Mouse (Mus musculus): Measurements from ENCODE around the gene Anks1. TPM values are rescaled to one million over a fixed set of nuclear protein-coding genes. Genes with fewer than 3 reads are reported as not detected.

The Anks1 gene
- total RNA-seq, 1 experiment: 20.9 TPM

DNA sequence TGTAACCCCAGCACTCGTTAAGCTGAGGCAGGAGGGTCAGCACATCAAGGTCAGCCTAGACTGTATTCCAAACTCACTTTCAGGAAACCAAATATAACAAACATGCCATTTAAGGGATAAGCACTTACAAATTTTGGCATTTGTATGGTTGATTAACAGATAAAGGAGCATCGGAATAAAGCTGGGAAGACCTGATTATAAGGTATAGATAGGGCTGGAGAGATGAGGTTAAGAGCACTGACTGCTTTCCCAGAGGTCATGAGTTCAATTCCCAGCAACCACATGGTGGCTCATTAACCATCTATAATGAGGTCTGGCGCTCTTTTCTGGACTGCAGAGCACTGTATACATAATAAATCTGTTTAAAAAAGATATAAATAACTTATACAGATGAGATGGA lies 35.5 kb upstream of the Anks1 start:
- in situ Hi-C loops (cut with MboI; ENCODE audit: low sequenced_read_pairs in 2 of 2, unreplicated experiment in 2 of 2): no loop called here
- no peak overlapping the region for H3K9ac ChIP-seq (ENCODE audit: insufficient read depth, low read depth, low read length, poor library complexity, severe bottlenecking)
- no peaks in the 10 kb centered on the region for H3K9me3 ChIP-seq (ENCODE audit: control insufficient read depth, insufficient read depth, low read depth, low read length)
- H3K27ac ChIP-seq (ENCODE audit: insufficient read depth, low read depth, low read length, poor library complexity, severe bottlenecking): no peak overlapping the region
- TF ChIP-seq ZC3H11A (IDR thresholded peaks at IDR 0.05; ENCODE audit: borderline replicate concordance, low read depth, low read length): no peak
- TF ChIP-seq ZNF384 (IDR thresholded peaks at IDR 0.05; ENCODE audit: low read depth, low read length): no peak
- no peak for TF ChIP-seq CHD2 (IDR thresholded peaks at IDR 0.05; ENCODE audit: low read depth, low read length)
- TF ChIP-seq MAFK (IDR thresholded peaks at IDR 0.05; ENCODE audit: insufficient read depth, low read depth, low read length): no peak
- no peak for TF ChIP-seq HCFC1 (IDR thresholded peaks at IDR 0.05; ENCODE audit: borderline replicate concordance, insufficient read depth, low read length)
- H3K4me3 ChIP-seq (ENCODE audit: insufficient read depth in 1 of 2, low read depth in 1 of 2, low read length in 2 of 2, poor library complexity in 1 of 2, severe bottlenecking in 1 of 2): no peak overlapping the region
- peaks cover 5% of the 10 kb centered on the region; the same call in 1 of the 2 replicates for H3K36me3 ChIP-seq (ENCODE audit: control insufficient read depth, insufficient read depth, low read length, poor library complexity, severe bottlenecking)
- DNase-seq (ENCODE audit: low read depth, low spot score): no peak
- H3K4me1 ChIP-seq (ENCODE audit: control insufficient read depth in 2 of 2, insufficient read depth in 2 of 2, low read length in 2 of 2, poor library complexity in 1 of 2): peaks cover 0 to 5% of the 10 kb centered on the region in 2 experiments; a peak in 1 of 4 replicates

- in situ Hi-C loops (cut with MboI; ENCODE audit: low sequenced_read_pairs in 2 of 2, unreplicated experiment in 2 of 2): no loop called here
- H3K9me3 ChIP-seq (ENCODE audit: control insufficient read depth, insufficient read depth, low read depth, low read length): no peaks in the 10 kb centered on the region
- no peak overlapping the region; the same call in 1 of the 2 replicates for H3K9ac ChIP-seq (ENCODE audit: insufficient read depth, low read depth, low read length, poor library complexity, severe bottlenecking)
- no peak for DNase-seq (ENCODE audit: low read depth, low spot score)
- no peak for TF ChIP-seq CHD2 (IDR thresholded peaks at IDR 0.05; ENCODE audit: low read depth, low read length)
- TF ChIP-seq ZNF384 (IDR thresholded peaks at IDR 0.05; ENCODE audit: low read depth, low read length): no peak
- TF ChIP-seq ZC3H11A (IDR thresholded peaks at IDR 0.05; ENCODE audit: borderline replicate concordance, low read depth, low read length): no peak
- TF ChIP-seq MAFK (IDR thresholded peaks at IDR 0.05; ENCODE audit: insufficient read depth, low read depth, low read length): no peak
- no peak for TF ChIP-seq HCFC1 (IDR thresholded peaks at IDR 0.05; ENCODE audit: borderline replicate concordance, insufficient read depth, low read length)
- H3K4me1 ChIP-seq (ENCODE audit: control insufficient read depth in 2 of 2, insufficient read depth in 2 of 2, low read length in 2 of 2, poor library complexity in 1 of 2): peaks cover 0 to 5% of the 10 kb centered on the region in 2 experiments; a peak in 1 of 4 replicates
- H3K27ac ChIP-seq (ENCODE audit: insufficient read depth, low read depth, low read length, poor library complexity, severe bottlenecking): no peak overlapping the region
- no peak overlapping the region for H3K4me3 ChIP-seq (ENCODE audit: insufficient read depth in 1 of 2, low read depth in 1 of 2, low read length in 2 of 2, poor library complexity in 1 of 2, severe bottlenecking in 1 of 2)
- H3K36me3 ChIP-seq (ENCODE audit: control insufficient read depth, insufficient read depth, low read length, poor library complexity, severe bottlenecking): peaks cover 12% of the 10 kb centered on the region; the same call in 1 of the 2 replicates
These were observed 34.6 kb upstream of the Anks1 start for GRCm38 (mm10) chr17:27874510-27874909.

DNA sequence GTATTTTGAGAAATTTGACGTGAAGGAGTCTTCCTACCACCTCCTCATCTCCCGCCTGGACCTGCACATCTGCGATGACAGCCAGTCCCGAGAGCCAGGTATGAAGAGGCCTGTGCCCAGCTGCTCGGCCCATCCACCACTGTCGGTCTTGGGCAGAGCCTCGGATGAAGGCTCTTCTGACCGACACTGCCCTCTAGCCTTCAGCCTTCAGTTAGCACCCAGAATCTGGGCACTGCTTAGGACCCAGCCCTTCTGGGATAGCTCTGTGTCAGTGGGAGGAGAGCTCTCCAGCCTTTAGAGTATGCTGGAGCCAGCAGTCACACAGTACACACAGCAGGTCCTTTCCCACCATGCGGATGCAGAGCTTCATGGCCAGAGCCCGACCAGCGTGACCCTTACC lies 27.6 kb upstream of the Anks1 start:
- Histone ChIP-seq H3K9me3 (ENCODE audit: control insufficient read depth, insufficient read depth, low read depth, low read length) (no peaks in the 10 kb centered on the region), H3K9ac (ENCODE audit: insufficient read depth, low read depth, low read length, poor library complexity, severe bottlenecking) (no peak overlapping the region), H3K4me1 (ENCODE audit: control insufficient read depth in 2 of 2, insufficient read depth in 2 of 2, low read length in 2 of 2, poor library complexity in 1 of 2) (peaks cover 0 to 2% of the 10 kb centered on the region in 2 experiments; a peak in 1 of 4 replicates), H3K4me3 (ENCODE audit: insufficient read depth in 1 of 2, low read depth in 1 of 2, low read length in 2 of 2, poor library complexity in 1 of 2, severe bottlenecking in 1 of 2) (no peak overlapping the region), H3K36me3 (ENCODE audit: control insufficient read depth, insufficient read depth, low read length, poor library complexity, severe bottlenecking) (peaks cover 54% of the 10 kb centered on the region), H3K27ac (ENCODE audit: insufficient read depth, low read depth, low read length, poor library complexity, severe bottlenecking) (no peak overlapping the region)
- DNase-seq (ENCODE audit: low read depth, low spot score): no peak
- TF ChIP-seq HCFC1 (IDR thresholded peaks at IDR 0.05; ENCODE audit: borderline replicate concordance, insufficient read depth, low read length) (no peak), MAFK (IDR thresholded peaks at IDR 0.05; ENCODE audit: insufficient read depth, low read depth, low read length) (no peak), ZNF384 (IDR thresholded peaks at IDR 0.05; ENCODE audit: low read depth, low read length) (no peak), CHD2 (IDR thresholded peaks at IDR 0.05; ENCODE audit: low read depth, low read length) (no peak), ZC3H11A (IDR thresholded peaks at IDR 0.05; ENCODE audit: borderline replicate concordance, low read depth, low read length) (no peak)
- in situ Hi-C loops (cut with MboI; ENCODE audit: low sequenced_read_pairs in 2 of 2, unreplicated experiment in 2 of 2): no loop called here

GRCm38 (mm10) chr17:27883129-27883528 lies 26.0 kb upstream of the Anks1 start:
- Histone ChIP-seq H3K4me1 (ENCODE audit: control insufficient read depth in 2 of 2, insufficient read depth in 2 of 2, low read length in 2 of 2, poor library complexity in 1 of 2) (peaks cover 0 to 2% of the 10 kb centered on the region in 2 experiments; a peak in 1 of 4 replicates), H3K36me3 (ENCODE audit: control insufficient read depth, insufficient read depth, low read length, poor library complexity, severe bottlenecking) (peaks cover 65% of the 10 kb centered on the region), H3K4me3 (ENCODE audit: insufficient read depth in 1 of 2, low read depth in 1 of 2, low read length in 2 of 2, poor library complexity in 1 of 2, severe bottlenecking in 1 of 2) (no peak overlapping the region), H3K27ac (ENCODE audit: insufficient read depth, low read depth, low read length, poor library complexity, severe bottlenecking) (no peak overlapping the region), H3K9ac (ENCODE audit: insufficient read depth, low read depth, low read length, poor library complexity, severe bottlenecking) (no peak overlapping the region), H3K9me3 (ENCODE audit: control insufficient read depth, insufficient read depth, low read depth, low read length) (no peaks in the 10 kb centered on the region)
- no peak for DNase-seq (ENCODE audit: low read depth, low spot score)
- in situ Hi-C loops (cut with MboI; ENCODE audit: low sequenced_read_pairs in 2 of 2, unreplicated experiment in 2 of 2): no loop called here
- TF ChIP-seq ZC3H11A (IDR thresholded peaks at IDR 0.05; ENCODE audit: borderline replicate concordance, low read depth, low read length): no peak
- no peak for TF ChIP-seq HCFC1 (IDR thresholded peaks at IDR 0.05; ENCODE audit: borderline replicate concordance, insufficient read depth, low read length)
- no peak for TF ChIP-seq MAFK (IDR thresholded peaks at IDR 0.05; ENCODE audit: insufficient read depth, low read depth, low read length)
- no peak for TF ChIP-seq ZNF384 (IDR thresholded peaks at IDR 0.05; ENCODE audit: low read depth, low read length)

DNA sequence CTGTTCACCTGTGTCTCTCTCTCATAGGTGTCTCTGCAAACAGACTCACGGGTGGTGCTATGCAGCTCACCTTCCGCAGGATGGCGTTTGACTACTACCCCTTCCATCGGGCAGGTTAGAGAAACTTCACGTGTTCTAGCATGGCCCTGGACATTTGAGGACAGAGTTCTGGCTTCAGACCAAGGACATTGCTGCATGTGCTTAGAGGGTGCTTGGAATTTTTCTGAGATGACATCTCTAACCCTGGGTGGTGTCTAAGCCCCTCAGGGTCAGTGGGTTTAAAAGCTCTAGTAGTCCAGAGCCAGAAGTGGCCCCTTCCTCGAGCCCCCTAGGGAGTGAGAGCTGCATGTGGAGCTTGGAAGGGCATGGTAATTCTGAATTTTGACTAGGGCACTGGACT lies 25.1 kb upstream of the Anks1 start:
- no peak overlapping the region for H3K27ac ChIP-seq (ENCODE audit: insufficient read depth, low read depth, low read length, poor library complexity, severe bottlenecking)
- peaks cover 60% of the 10 kb centered on the region for H3K36me3 ChIP-seq (ENCODE audit: control insufficient read depth, insufficient read depth, low read length, poor library complexity, severe bottlenecking)
- in situ Hi-C loops (cut with MboI; ENCODE audit: low sequenced_read_pairs in 2 of 2, unreplicated experiment in 2 of 2): no loop called here
- DNase-seq (ENCODE audit: low read depth, low spot score): no peak
- no peak overlapping the region for H3K9ac ChIP-seq (ENCODE audit: insufficient read depth, low read depth, low read length, poor library complexity, severe bottlenecking)
- peaks cover 0 to 2% of the 10 kb centered on the region in 2 experiments; a peak in 1 of 4 replicates for H3K4me1 ChIP-seq (ENCODE audit: control insufficient read depth in 2 of 2, insufficient read depth in 2 of 2, low read length in 2 of 2, poor library complexity in 1 of 2)
- TF ChIP-seq ZC3H11A (IDR thresholded peaks at IDR 0.05; ENCODE audit: borderline replicate concordance, low read depth, low read length) (no peak), MAFK (IDR thresholded peaks at IDR 0.05; ENCODE audit: insufficient read depth, low read depth, low read length) (no peak), CHD2 (IDR thresholded peaks at IDR 0.05; ENCODE audit: low read depth, low read length) (no peak), ZNF384 (IDR thresholded peaks at IDR 0.05; ENCODE audit: low read depth, low read length) (no peak), HCFC1 (IDR thresholded peaks at IDR 0.05; ENCODE audit: borderline replicate concordance, insufficient read depth, low read length) (no peak)
- H3K4me3 ChIP-seq (ENCODE audit: insufficient read depth in 1 of 2, low read depth in 1 of 2, low read length in 2 of 2, poor library complexity in 1 of 2, severe bottlenecking in 1 of 2): no peak overlapping the region
- H3K9me3 ChIP-seq (ENCODE audit: control insufficient read depth, insufficient read depth, low read depth, low read length): no peaks in the 10 kb centered on the region
